Mouse (Mus musculus) lung, postnatal 0 days (tissue): Measurements from ENCODE around the gene Sgcg.

Experiments used
- CTCF ChIP-seq: IDR thresholded peaks from 2 replicates; pipeline ENCODE4 v1.5.1; 2016; ENCODE audit warnings: antibody characterized with exemption, mild to moderate bottlenecking
- EP300 ChIP-seq: IDR thresholded peaks from 2 replicates; pipeline ENCODE4 v1.6.1; 2016; ENCODE audit warnings: antibody characterized with exemption, mild to moderate bottlenecking, control low read depth

DNA sequence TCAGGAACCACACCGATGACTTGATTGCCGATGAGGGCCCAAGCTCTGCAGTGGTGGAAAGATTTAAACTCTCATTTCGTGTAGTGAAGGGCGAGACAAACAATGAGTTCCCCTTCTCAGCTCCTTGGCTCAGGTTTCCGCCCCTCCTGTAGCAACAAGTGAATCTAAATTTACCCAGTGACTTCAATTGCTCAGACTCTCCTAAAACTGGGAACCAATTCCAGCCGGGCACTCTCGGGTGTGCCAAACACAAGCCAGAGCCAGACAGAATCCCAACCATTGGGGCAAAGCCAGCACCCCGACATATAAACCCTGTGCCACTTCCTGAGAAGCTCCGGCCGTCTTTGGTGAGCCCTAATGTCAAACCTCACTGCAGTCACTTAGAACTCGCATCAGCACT is at the start of gene Sgcg:
- TF ChIP-seq CTCF (no peak), EP300 (no peak)
